Mouse (Mus musculus) retina, postnatal 1 day (tissue): ENCODE measurements at regions not wholly inside any gene's neighbourhood (a gene's known extent, or its start where the extent isn't known, plus 50 kb on each side); places are given as distances from the start of the nearest gene placed in this dataset.

Experiments
- DNase-seq: peaks from one replicate; pipeline ENCODE4 v3.0.0-alpha.2; 2012

DNA sequence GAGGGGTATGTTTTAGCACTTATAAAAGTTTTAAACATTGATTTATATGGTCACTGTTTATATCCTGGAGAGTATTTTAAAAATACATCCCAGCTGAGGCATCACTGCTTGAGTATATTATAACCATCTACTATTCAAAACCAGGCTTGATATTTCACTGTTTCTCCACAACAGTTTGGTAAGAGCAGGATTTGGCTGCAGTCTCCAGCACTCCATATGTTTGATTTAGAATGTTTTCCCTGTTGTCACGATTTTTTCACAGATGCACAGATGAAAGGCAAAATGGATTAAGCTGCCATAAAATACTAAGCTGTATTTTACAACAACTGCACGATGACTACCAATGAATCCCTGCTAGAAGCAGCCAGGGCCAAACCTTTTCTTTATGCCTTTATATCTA lies 166.6 kb downstream of the Cox7b2 start:
- DNase-seq, result no peak

DNA sequence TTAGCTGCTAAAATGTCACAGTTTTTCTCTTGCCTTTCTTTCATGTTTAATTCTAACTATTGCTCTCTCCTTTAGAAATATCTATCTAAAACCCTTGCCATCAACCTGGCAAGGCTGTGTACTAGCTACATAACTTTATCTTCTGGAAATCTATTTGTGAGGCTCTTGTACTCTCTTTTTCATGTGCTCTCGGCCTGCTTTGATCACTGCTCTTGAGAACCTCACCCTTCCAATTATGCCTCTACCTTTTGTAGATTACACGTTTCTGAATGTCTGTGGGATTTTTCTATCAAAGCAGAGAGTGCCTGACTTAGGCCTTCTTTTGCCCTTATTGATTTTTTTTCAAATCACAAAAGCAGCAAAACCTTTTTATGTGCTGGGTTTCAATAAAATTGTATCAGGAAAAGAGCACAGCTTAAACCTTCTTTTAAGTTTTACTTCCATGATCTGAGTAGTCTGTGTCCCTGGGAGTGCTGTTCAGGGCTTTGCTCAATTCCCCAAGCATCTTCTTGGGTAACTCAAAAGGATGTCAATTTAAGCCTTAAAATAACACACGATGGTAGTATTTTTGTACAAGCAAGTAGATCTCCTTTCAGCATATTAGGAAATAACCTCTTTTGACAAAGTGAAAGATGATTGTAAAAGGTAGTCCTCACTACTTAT lies 181.7 kb downstream of the Cox7b2 start:
- no peak for DNase-seq

GRCm38 (mm10) chr5:71341512-71341911 lies 206.5 kb downstream of the Cox7b2 start:
- DNase-seq, result no peak

GRCm38 (mm10) chr5:71309414-71309813 lies 213.8 kb upstream of the Gabra2 start:
- DNase-seq, result no peak

- DNase-seq, result no peak
These were observed 166.7 kb upstream of the Gabra2 start for GRCm38 (mm10) chr5:71262202-71262883.

- DNase-seq, result peak; percentile 2
These were observed 153.6 kb upstream of the Gabra2 start for GRCm38 (mm10) chr5:71249273-71249672.

DNA sequence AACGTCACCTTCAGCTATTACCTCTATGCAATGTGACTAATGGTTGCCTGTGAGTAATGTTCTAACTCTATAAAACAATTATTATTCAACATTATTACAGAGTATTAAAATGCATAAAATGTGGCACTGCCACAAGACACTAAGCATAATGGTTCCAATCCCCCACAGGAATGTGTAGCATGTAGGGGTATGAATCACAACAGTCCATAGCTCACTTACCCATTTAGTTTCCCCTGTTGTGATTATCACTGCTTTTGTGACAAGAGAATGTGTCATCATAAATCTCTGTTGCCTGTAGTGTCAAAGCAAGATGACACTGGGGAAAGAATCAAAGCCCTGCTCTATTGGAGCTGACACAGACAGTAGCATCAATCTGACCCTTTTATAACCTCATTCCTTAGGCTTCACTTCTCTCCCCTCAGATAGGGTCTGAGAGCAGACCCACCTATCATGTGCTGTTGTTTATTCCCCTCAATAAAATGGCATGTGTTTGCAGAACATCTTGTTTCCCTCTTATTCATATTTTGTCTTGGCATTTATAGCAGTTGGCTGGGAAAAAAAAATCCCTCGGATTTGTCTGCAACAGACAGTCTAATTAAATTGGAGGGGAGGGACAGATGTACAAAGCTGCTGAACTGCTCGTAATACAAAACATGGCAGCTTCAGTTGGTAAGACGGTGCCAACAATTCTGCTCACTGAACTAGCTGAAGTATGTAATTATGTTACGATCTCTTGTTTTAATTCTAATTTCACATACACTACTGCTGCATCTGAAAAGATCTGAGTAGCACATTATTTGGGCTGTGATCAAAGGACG lies 152.9 kb upstream of the Gabra2 start:
- DNase-seq, result peak; percentile 40

- no peak for DNase-seq
These were observed 132.0 kb upstream of the Gabra2 start for GRCm38 (mm10) chr5:71227615-71228014.

DNA sequence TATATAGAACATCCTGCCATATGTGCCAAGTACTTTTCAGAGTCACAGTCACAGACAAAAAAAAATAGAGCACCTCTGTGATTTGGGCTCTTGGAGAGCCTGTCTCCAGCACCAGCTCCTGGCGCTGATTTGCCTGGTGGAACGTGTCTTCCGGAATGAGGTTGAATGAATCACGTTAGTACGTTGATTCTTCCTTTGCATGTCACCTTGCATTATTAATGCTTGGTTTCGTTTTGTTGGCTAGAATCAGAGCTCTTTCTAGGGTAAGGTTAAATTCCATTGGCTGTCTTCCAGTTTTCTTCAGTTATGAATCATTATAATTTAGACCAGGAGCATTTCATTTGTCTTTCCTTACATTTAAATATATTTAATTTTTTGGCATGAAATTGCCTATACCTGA lies 105.2 kb upstream of the Gabra2 start:
- DNase-seq, result peak; percentile 60

DNA sequence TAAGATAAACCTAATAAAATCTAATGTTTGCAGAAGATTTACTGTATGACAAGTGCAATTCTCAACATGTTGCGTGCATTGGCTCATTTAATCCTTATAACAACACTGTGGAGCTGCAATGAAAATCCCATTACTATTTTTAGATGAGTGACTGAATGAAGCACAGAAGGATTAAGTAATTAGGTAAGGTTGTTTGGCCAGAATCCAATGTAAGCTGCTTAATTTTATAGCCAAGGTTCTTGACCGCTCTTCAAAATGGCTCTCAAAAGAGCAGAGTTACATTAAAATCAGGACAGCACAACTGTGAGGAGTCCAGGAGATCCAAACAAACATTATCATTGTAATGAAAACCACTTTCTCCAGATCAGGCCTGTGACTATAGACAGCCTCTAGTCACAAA lies 81.7 kb upstream of the Gabra2 start:
- DNase-seq, result peak; percentile 71

DNA sequence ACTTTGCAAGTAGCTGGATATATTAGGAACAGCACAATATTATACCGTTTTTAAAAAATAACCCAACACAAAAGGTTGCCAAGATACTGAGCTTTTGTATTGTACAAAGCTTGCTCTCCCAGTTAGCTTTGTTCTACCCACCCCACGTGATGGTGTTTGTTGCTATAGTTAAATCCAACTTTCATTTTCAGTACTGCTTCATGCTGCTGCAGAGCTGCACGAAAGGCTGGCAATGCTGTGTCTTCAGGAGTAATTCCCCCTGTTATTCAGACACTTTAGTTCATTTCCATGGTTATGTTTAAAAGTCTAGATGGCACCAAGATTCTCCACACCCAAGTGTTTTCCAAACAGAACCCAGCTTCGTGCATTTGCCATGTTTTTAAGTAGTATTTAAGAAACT lies 74.7 kb upstream of the Gabra2 start:
- no peak for DNase-seq
